Mouse (Mus musculus): ENCODE measurements around the gene Ovca2. TPM values are rescaled to one million over a fixed set of nuclear protein-coding genes. Genes with fewer than 3 reads are reported as not detected.

The Ovca2 gene
- polyA plus RNA-seq, 1 experiment from 2014 or later = 19.4 TPM

MicroRNA genes within 50 kb of the gene (microRNA counts, 519-probe panel; counts per million panel counts)
- 4,071 counts per million, percentile 35 among the panel's probes with 10 or more counts for microRNA mmu-miR-132
- not detected for microRNA mmu-miR-212

Small RNAs within 50 kb of the gene (microRNA-seq; reads per million reads assigned to microRNA genes)
- gene Mir132 (115 reads per million, percentile 54 among the genes with 10 or more reads in this experiment), gene Mir212 (17.0 reads per million, percentile 30 among the genes with 10 or more reads in this experiment)

Other genes starting within 250 kb of the Ovca2 start
- gene Hic1, start 9.3 kb downstream of the Ovca2 start, polyA plus RNA-seq (2016; fragmentation: Nextera tagmentation; extraction: Ambion mirVana) = 13.3 and 13.8 TPM in 2 replicates
- 23.3 and 23.5 TPM in 2 replicates for gene Dph1, start 12.4 kb upstream of the Ovca2 start, polyA plus RNA-seq (2016; fragmentation: Nextera tagmentation; extraction: Ambion mirVana)
- 16.3 and 16.8 TPM in 2 replicates for gene Rtn4rl1, start 14.9 kb upstream of the Ovca2 start, polyA plus RNA-seq (2016; fragmentation: Nextera tagmentation; extraction: Ambion mirVana)
- 120 and 122 TPM in 2 replicates for gene Rpa1, start 169.5 kb upstream of the Ovca2 start, polyA plus RNA-seq (2016; fragmentation: Nextera tagmentation; extraction: Ambion mirVana)
- gene Smyd4, start 169.6 kb upstream of the Ovca2 start, polyA plus RNA-seq (2016; fragmentation: Nextera tagmentation; extraction: Ambion mirVana) = 12.8 and 14.6 TPM in 2 replicates
- 39.6 and 39.7 TPM in 2 replicates for gene Serpinf1, start 243.9 kb upstream of the Ovca2 start, polyA plus RNA-seq (2016; fragmentation: Nextera tagmentation; extraction: Ambion mirVana)

Measured in heart, embryonic 12.5 days (tissue).